Mouse (Mus musculus) CH12.LX (cell line): ENCODE measurements around the gene Heatr5a.

ENCODE experiments used
- CTCF ChIP-seq, 2 experiments: IDR thresholded peaks in 1 of 2; conservative IDR thresholded peaks in 1 of 2; 2 replicates each; pipeline ENCODE4 v1.5.1; 2011 to 2012; ENCODE audit warnings: low read depth in 2 of 2, low read length in 2 of 2, improper control_type of control experiment in 1 of 2, inconsistent platforms in 1 of 2, mild to moderate bottlenecking in 1 of 2, moderate library complexity in 1 of 2
- E2F4 ChIP-seq: IDR thresholded peaks from 2 replicates; pipeline ENCODE4 v1.6.1; 2011; ENCODE audit warnings: low read depth, low read length, improper control_type of control experiment; ENCODE audit not compliant: insufficient replicate concordance
- NRF1 ChIP-seq: IDR thresholded peaks from 2 replicates; pipeline ENCODE4 v1.6.1; 2014; ENCODE audit warnings: low read depth, mild to moderate bottlenecking, inconsistent platforms, low read length, improper control_type of control experiment, moderate library complexity
- PAX5 ChIP-seq: IDR thresholded peaks from 2 replicates; pipeline ENCODE4 v1.6.1; 2012; ENCODE audit warnings: low read length, inconsistent platforms, mixed read lengths
- POLR2A ChIP-seq: IDR thresholded peaks from 2 replicates; pipeline ENCODE4 v1.6.1; 2011; ENCODE audit warnings: low read depth, mild to moderate bottlenecking, improper control_type of control experiment, low read length
- SIN3A ChIP-seq: IDR thresholded peaks from 2 replicates; pipeline ENCODE4 v1.6.1; 2012; ENCODE audit warnings: low read length, improper control_type of control experiment, inconsistent platforms
- ZC3H11A ChIP-seq: IDR thresholded peaks from 2 replicates; pipeline ENCODE4 v1.6.1; 2012; ENCODE audit warnings: low read depth, mild to moderate bottlenecking, inconsistent platforms, low read length, improper control_type of control experiment

DNA sequence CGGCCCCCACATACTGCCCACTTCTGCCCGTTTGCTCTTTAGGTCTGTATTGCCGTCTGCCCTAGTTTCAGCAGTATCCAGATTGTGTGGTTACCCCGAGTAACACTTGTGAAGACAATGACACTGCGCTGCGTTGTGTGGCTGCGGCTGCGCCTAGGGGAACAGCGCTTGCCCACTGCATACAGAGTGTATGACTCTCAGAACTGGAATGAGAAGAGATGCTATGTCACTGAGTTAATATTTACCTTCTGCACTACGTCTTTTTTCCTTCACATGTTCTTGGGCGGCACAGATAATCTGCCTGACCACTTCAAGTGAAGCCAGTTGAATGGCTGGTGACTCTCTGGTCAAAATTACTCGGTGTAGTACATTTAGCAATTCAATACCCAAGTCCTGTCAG, 82.5 kb downstream of the Heatr5a start:
- TF ChIP-seq ZC3H11A (no peak), PAX5 (no peak), SIN3A (no peak), CTCF (conservative IDR thresholded peaks at IDR 0.05 in 1 of 2, IDR thresholded peaks at IDR 0.05 in 1 of 2; ENCODE audit: low read depth in 2 of 2, low read length in 2 of 2) (no peak), POLR2A (no peak), NRF1 (no peak), E2F4 (no peak)
